Mouse (Mus musculus) liver, adult 2 months (tissue): ENCODE measurements around the gene Tomm6.

Experiments
- CTCF ChIP-seq: fragments of 200-500 bp; IDR thresholded peaks from 2 replicates; pipeline ENCODE4 v1.5.1; 2011; ENCODE audit warnings: low read depth, low read length, control low read depth
- POLR2A ChIP-seq: fragments of 200-500 bp; IDR thresholded peaks from 2 replicates; pipeline ENCODE4 v1.6.1; 2011; ENCODE audit warnings: low read length, control low read depth; ENCODE audit not compliant: insufficient read depth; ENCODE audit errors: extremely low read depth

DNA sequence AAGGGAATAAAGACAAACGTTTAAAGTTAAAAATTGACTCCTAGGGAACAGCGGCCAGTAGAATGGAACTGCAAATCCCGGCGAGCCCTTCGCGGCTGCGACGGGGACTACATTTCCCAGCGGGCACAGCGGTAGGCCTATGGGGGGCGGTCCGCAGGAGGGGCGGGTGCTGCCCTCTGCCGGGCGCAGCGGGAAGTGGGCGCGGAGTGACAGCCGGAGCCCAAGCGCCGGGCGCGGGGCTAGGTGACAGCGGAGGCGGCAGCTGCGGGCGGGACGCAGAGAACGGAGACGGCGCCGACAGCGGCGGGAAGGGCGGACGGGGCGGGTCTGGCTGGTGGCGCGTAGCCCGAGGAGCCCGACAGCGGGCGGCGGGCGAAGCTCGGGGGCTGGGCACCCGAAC lies 48.7 kb upstream of the Tomm6 start, which contains the start of gene Tfeb:
- TF ChIP-seq CTCF (peak; percentile 85), POLR2A (0 out of 2 replicates have a peak, but pooled peaks have one; percentile 54)
